Mouse (Mus musculus): ENCODE measurements at regions not wholly inside any gene's neighbourhood (a gene's known extent, or its start where the extent isn't known, plus 50 kb on each side); places are given as distances from the start of the nearest gene placed in this dataset.

DNA sequence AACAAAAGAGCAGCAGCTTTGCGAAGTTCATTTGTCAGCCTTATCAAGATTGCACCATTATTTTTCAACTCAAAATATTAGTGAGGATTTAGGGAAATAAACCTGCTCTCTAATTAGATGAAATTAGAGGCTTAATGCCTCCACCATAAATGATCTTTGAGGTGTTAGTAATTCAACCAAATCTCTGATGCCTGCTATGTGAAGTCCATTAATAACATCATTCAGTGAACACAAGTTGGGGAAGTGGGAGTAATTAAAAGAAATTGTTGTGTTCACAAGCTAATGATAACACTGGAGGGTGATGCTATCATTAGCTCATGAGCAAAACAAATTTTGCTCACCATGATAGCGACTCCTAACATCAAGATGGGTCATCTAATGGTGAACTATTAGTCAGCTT, 246.0 kb downstream of the Ttc6 start:
- DNase-seq (ENCODE audit: low spot score in 2 of 2) = no peak

DNA sequence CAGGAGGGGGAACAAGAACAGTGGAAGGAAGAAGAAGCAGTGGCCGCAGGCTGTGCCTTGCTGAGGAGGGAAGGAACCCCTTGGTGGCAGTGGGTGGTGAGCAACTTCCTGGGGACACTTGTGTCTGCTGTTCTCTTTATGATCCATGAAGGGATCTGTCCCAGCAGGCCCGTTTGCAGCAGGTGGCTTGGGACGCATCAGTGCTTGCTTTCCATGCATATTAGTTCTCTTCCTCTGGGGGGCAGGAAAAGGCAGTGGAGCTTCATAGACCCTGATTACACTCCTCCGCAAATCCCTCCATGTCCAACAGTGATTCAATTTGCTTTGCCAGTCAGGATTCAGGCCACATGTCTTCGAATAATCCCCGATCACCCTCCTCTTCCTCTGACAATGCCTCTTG, 259.9 kb downstream of the Ttc6 start:
- no peak for DNase-seq (ENCODE audit: low spot score in 2 of 2)

DNA sequence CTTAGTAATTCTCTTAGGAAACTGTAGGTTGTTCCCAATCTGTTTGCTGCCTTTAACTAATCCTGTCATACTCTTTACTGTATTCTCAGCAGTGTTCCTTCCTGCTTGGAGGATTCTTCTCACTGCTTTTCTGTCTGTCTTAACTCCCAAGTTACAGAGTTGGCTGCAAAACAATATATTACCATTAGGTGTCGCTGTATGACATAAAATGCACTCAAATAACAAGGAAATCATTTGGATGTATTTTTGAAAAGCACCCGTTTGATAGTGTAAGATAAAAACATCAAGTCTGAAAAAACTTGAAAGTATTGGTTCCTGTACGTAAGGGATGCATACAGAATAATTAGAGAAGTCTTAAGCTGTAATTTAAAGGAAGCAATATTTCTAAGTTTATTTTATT, 261.8 kb downstream of the Ttc6 start:
- no peak for DNase-seq (ENCODE audit: low spot score in 2 of 2)

DNA sequence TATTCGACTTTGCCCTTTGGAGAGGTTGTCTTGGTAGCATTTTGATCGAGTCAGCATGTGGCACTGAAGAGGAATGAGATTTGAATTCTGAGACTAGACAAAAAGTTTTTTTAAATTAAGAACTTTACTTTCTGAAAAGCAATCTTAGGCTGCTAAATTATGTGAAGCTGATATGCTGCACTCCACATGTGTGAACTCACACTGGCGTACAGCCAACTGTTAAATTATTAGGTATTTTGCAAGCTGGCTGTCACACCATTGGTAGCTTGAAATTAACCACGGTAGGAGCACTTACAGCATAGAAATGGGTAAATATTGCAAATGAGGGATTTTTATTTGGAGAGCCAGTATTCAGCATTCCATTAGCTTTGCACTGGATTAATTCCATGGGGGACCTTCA, 278.9 kb downstream of the Ttc6 start:
- no peak for DNase-seq (ENCODE audit: low spot score in 2 of 2)

DNA sequence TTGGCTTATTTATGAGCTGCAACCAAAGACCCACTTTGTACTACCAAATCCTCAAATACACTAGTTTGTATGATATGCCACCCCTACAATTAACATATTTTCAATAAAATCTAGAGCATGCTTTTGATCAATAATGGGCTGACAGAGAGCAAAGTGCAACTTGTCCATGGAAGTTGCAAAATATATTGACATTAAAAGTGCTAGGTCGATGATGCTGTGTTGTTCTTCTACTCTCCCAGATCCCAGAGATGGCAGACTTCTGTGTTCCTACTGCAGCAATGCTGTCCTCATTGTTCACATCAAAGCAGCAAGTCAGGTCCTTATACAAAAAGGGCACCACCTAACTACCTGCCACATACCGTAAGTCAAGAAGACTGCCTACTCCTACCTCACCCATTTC, 307.1 kb downstream of the Ttc6 start:
- DNase-seq (ENCODE audit: low spot score in 2 of 2) = no peak

DNA sequence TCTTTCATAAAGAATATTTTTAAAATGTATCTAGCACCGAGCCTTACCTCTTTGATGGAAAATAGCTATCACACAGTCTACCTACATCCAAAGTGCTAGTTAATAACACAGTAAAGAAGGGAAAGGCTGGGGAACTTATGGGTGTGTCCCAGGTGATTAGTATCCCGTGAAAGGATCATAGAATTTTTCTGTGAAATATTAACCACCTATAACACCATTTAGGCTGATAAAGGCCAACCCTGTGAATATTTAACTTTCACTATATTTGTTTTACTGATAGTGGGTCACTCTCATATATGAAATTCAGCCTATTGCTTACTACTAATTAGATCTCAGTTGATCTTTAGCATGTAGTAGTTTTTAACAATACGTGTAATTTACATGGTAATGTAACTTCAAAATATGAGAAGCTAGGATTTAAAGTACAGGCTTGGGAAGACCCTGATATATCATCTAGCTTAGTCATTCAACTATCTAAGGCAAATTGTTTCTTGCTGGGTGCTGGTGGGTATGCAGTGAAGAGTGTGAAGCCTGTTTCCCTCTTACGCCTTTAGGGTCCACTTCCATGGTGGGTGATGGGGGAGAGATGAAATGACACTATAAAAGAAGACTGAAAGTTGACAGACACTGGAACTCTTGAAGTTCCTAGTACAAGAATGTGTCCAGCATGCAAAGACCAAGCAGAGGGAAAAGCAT, 320.6 kb upstream of the Sstr1 start:
- DNase-seq (ENCODE audit: low spot score in 2 of 2) = no peak

DNA sequence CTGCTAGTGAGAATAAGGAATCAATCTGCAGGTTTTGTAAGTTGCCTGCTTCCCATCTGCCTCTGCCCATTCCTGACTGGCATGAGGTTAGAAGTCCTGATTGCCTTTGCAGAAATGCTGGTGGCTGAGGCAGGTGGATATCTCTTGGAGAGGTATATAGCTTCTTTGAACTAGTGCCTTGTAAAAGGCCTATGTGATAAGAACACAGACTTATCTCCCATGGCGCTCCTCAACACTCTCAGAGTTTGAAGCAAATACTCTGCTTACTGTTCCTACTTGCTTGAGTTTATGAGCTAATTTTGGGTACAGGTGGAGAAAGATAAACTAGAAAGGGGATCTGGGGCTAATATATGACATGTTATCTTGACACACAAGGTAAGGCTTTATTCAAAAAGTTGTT, 320.0 kb upstream of the Sstr1 start:
- no peak for DNase-seq (ENCODE audit: low spot score in 2 of 2)

DNA sequence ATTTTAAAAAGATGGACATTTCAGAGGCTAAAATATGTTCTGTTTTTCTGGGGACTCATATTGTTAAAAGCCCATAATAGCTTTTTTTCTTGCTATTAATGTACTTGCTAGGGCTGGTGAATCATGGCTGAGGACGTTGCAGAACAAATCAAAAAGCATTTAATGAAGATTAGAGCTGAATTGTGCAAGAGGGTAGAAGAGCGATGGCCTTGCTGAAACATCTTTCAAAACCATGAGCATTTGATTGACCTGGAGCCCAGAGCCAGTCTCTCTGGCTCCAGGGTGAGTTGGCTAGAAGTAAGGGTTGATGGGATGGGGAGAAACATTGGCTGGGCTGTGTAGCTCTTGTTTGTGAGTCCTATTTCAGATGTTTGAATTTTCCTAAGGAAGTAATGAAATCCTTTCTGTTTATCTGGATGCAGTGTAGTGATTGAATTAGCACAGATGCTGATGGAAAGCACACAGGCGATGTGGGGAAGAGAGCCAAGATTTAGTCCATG, 313.8 kb upstream of the Sstr1 start:
- DNase-seq (ENCODE audit: low spot score in 2 of 2) = peak in 1 of 2 experiments; percentile 7

DNA sequence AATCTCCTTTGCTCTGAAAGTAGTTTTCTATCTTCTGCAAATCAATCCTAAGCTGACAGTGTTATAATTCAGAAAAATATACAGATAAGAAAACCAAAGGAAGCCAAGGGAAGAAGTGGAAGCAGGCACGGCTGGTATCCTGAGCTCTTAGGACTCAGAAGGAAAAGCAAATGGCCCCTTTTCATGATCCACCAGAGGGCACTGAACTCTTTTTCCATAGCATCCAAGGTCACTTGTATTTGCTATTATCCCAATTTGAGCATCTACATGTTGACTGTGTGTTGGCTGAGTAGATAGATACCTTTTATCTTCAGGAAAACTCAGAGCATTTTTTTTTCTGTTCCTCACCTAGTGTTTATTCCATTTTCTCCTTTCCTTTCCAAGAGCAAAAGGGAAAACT, 306.9 kb upstream of the Sstr1 start:
- no peak for DNase-seq (ENCODE audit: low spot score in 2 of 2)

DNA sequence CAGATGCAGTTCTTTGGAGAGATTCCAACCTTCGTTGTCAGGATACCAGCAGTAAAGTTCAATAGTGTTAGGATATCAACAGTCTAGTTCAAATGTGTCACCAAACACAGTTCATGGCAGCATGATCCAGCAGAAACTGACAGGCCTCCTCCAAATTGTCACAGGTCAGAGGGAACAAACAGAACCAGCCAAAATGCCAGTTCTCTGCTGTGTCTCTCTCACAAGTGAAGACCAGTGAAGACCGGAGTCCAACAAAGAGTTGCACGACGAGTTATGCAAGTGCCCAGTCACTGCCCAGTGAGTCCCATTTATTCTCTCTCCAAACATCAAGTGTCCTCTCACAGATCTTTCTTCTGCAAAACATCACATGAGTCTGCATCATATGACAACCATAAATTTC, 293.4 kb upstream of the Sstr1 start:
- DNase-seq (ENCODE audit: low spot score in 2 of 2) = no peak

DNA sequence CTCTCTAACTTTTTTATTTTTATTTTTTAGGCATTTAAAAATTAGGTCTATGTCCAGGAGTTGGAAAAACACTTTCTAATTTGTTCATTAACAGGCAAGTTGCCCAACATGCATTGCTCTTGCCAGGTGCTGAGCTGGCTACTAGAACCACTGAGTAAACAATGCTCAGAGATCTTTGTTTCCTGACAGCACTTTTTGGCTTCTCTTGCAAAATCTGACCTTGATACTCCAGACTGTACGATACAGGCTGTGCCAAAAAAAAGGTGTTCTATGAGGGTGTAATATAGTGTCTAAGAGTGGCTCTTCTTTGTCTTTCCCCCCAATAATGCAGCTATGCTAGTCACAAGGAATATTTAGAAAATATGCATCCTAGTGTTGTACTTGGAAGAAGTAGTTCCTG, 289.5 kb upstream of the Sstr1 start:
- no peak for DNase-seq (ENCODE audit: low spot score in 2 of 2)

DNA sequence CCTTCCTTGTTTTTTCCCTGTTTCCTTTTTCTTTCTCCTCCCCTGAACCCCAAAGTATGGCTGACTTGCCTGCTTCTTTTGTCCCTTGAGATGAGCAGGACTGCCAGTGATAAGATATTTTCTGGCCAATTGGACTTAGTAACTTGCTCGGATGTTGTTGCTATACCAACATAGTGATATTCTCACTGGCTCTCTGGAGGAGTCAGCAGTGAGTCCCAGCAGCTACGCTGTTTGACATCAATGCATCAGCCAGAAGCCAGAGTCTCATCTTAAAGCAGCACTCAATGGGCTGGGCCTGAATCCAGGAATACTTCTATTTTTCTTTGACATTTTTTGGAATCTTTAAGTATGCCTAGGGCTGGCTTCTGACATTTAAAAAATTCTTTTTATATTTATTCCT, 287.1 kb upstream of the Sstr1 start:
- DNase-seq (ENCODE audit: low spot score in 2 of 2) = no peak

DNA sequence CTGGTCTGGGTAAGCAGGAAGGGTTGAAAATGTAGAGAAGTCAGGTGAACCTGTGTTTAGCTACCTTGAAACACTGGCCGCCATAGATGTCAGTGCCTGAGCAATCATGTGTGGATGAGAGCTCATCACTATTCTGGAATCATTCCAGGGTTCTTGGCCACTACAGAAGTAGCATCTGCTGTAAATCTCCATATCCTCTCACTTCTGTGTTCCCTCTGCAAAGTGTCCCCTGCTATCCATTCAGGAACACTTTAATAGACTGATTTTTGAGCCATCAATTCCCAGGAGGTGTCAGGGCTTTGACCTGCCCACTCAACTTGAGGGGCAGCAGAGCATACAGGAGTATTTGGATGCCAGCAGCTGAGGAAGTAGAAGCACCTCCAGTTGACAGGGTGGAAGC, 284.7 kb upstream of the Sstr1 start:
- DNase-seq (ENCODE audit: low spot score in 2 of 2) = no peak

DNA sequence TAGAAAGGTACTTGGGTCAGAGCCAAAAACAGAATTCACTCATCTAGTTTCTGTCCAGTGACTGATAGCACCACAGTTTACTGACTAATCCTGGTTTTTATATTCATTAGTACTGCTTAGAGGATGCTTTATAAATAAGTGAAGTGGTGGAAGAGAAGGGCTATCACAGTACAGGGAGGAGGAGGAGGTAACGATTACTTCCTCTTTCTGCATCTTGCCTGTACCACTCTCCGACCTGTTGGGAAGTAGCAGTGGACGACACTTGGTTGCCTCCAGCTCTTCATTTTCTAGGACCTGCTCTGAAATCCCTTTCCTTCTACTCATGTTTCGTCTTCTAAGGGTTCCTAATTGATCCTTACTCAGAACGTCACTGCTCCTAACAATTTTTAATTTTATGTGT, 283.5 kb upstream of the Sstr1 start:
- DNase-seq (ENCODE audit: low spot score in 2 of 2) = no peak

DNA sequence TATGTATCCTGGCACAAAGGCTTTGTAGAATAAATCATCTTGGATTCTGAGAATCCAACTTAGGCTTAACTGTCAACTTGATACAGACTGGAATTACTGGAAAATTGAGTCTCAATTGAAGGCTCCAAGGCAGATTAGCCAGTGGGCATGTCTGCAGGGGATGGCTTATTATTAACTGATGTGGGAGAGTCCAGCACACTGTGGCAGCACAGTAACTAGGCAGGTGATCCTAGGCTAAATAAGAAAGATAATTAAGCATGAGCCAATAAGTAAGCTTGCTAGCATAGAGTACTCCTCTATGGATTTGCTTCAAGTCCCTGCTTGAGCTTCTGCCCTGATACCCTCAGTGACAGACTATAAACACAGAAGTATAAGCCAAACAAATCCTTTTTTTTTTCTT, 279.7 kb upstream of the Sstr1 start:
- no peak for DNase-seq (ENCODE audit: low spot score in 2 of 2)

DNA sequence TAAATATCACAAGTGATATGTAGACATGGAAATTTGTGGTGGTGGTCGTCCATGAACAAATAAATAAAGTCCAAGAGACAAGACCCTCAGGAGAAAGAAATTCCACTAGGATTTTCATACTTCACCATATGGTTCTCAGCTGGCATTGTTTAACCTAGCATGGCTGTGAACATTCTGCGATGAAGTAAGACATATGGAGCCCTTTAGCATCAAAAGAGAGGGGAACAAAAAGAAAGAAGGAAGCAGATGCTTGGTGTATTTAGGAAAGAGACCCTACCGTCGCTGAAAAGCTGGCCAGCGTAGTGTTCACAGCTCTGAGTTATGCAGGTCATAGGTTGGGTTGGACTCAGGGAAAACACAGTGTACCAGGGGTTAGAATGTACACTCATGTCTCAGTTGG, 261.7 kb upstream of the Sstr1 start:
- no peak for DNase-seq (ENCODE audit: low spot score in 2 of 2)

DNA sequence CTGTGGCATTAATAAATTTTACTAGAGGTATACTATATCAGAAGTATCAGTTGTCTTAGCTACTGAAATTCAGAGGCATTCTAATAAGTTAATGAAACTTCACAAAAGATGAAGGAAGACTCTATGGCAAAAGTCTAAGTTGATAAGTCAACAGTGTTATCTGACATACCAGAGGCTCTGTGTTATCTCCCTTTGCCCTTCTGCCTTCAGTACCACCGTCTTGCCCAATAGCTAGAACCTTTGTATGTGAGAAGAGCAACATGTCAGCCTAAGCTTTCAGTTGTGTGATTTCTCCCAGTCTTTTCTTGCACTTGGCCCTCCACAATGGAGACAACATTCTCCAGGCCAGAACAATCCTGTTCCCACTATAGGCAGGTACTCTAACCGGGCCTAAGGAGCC, 253.0 kb upstream of the Sstr1 start:
- DNase-seq (ENCODE audit: low spot score in 2 of 2) = no peak

DNA sequence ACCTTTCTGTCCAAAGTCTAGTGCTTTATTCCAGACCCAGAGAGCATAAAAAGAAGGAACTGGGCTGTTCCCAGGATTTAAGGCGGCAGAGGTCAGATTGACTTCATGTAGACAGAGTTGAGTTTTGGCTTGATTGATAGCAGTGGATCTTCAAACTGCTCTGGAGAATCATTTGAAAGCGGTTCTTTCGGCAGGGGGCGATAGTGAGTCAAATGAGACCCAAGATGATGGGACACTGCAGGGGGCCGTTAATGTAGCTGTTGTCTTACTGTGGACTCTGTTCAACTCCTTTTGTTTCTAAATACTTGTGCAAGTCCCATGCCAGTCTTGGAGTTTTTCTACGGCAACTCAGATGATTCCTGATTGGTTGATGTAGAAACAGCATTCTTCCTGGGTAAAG, 251.4 kb upstream of the Sstr1 start:
- DNase-seq (ENCODE audit: low spot score in 2 of 2) = no peak

DNA sequence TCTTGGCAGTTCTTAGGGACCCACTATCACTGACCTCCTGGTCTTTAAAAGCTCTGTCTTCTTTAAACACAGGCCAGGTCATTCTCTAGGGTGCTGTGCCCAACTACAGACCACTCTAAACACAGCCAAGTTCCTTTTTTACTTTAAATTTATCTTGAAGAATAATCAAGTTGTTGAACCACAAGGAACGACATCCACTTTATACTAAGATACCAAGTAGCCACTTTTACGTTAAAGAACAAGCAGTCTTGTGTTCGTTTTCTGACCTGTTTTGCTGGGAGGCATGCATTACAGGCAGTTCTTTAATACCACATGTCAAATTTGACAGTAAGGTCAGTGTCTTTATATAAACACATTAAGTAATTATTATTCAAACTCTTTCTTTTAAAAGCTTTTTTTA, 242.4 kb upstream of the Sstr1 start:
- no peak for DNase-seq (ENCODE audit: low spot score in 2 of 2)

DNA sequence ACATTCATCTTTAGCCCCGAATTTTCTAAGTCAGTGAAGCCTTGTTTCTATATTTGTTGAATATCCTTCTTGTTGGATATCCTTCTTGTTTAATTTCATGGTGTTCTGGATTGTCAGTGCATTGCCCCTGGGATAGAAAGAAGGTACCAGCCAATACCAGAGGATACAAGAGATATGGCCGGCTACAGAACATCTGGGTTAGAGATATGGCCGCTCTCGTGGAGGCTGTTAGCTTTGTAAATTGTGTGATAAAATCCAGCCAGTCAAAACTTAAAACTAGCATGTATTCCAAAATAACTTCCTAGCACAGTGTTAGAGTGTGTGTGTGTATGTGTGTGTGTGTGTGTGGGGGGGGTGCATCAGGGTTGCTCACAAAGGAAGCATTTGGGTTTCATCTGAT, 241.4 kb upstream of the Sstr1 start:
- no peak for DNase-seq (ENCODE audit: low spot score in 2 of 2)

DNA sequence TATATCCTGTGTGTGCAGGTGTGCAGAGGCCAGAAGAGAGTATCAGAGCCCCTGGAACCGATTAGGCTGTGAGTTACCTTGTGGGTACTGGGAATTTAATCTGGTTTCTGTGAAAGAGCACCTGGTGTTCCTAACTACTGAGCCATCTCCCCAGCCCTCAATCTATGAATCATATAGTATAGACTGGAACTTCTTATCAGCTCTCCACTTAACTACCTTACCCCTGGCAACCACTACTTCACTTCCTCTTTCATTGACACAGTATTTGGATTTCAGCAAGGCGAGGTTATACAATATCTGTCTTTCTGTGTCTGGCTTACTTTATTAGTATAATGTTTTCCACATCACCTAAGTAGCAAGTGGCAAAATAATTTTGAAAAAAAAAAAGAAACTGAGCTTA, 239.1 kb upstream of the Sstr1 start:
- DNase-seq (ENCODE audit: low spot score in 2 of 2) = no peak

Data from heart, adult 9 months (tissue).